Mouse (Mus musculus): ENCODE measurements around the gene Kctd17. TPM values are rescaled to one million over a fixed set of nuclear protein-coding genes. Genes with fewer than 3 reads are reported as not detected.

Kctd17 gene
- polyA plus RNA-seq, 1 experiment from 2014 or later, result 162 TPM

DNA sequence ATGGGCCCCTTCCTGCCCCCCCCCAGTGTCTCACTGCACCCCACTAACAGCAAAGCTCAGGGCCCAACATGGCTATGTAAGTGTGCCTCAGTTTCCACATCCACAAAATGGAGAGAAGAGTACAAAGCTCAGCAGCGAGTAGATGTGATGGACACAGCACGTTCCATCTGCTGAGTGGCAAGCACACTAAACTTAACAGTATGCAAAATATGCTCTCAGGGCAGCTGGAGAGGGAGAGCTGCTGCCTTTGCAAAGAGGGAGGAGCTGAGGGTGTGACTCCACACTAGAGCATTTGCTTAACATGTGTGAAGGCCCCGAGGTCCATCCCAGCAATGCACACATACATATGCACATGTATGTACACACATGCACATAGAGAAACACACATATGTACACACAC, 24.6 kb downstream of the Kctd17 start:
- H3K9me3 ChIP-seq, result no peaks in the 10 kb centered on the region
- H3K4me3 ChIP-seq, result no peak overlapping the region
- H3K27ac ChIP-seq, result no peak overlapping the region
- 89% methylated on average over 3 of the region's 3 CpGs for WGBS
- H3K4me2 ChIP-seq, result no peak overlapping the region
- peaks cover 4% of the 10 kb centered on the region for H3K4me1 ChIP-seq
- ATAC-seq (replicated peaks), result no peak
- H3K36me3 ChIP-seq (replicated peaks), result no peaks in the 10 kb centered on the region
- no peak overlapping the region for H3K9ac ChIP-seq
- H3K27me3 ChIP-seq (replicated peaks), result no peaks in the 10 kb centered on the region

- WGBS, result 66% methylated on average over 4 of the region's 4 CpGs
- Histone ChIP-seq H3K4me2 (no peak overlapping the region), H3K27ac (no peak overlapping the region)
Observed at GRCm38 (mm10) chr15:78455168-78455567, 26.8 kb downstream of the Kctd17 start.

GRCm38 (mm10) chr15:78456051-78456450, 27.7 kb downstream of the Kctd17 start:
- Histone ChIP-seq H3K27me3 (replicated peaks) (no peaks in the 10 kb centered on the region), H3K27ac (no peak overlapping the region), H3K4me2 (no peak overlapping the region), H3K4me3 (no peak overlapping the region), H3K9me3 (no peaks in the 10 kb centered on the region), H3K36me3 (replicated peaks) (no peaks in the 10 kb centered on the region), H3K9ac (no peak overlapping the region), H3K4me1 (no peaks in the 10 kb centered on the region)
- no peak for ATAC-seq (replicated peaks)
- 50% methylated on average over 7 of the region's 7 CpGs for WGBS

More at GRCm38 (mm10) chr15:78455168-78455567, 26.8 kb downstream of the Kctd17 start:
- no peaks in the 10 kb centered on the region for H3K36me3 ChIP-seq (replicated peaks)
- no peaks in the 10 kb centered on the region for H3K4me1 ChIP-seq
- no peaks in the 10 kb centered on the region for H3K27me3 ChIP-seq (replicated peaks)
- no peaks in the 10 kb centered on the region for H3K9me3 ChIP-seq
- no peak for ATAC-seq (replicated peaks)
- no peak overlapping the region for H3K9ac ChIP-seq
- no peak overlapping the region for H3K4me3 ChIP-seq

DNA sequence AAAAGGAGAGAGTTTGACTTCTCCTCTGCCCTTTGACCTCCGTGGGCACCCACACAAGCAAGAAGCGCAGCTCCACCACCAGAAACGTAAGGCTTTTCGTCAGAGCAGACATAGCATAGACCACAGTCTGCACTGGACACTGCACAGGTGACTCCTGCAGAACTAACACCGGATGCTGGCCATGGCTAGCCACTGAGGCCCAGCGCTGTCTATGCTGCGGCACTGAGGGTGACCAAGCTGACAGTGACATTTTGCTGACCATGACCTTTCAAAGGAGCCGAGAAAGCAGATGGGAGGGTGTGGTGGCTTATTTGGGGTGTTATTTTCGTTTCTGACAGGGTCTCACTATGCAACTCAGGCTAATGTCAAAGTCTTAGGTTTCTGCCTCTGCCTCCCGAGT, 28.8 kb downstream of the Kctd17 start:
- ATAC-seq (replicated peaks), result no peak
- 81% methylated on average over 10 of the region's 10 CpGs for WGBS
- Histone ChIP-seq H3K27me3 (replicated peaks) (0 out of 2 replicates have a peak, but pooled peaks cover 3% of the 10 kb centered on the region), H3K9ac (no peak overlapping the region), H3K4me2 (no peak overlapping the region), H3K27ac (no peak overlapping the region), H3K36me3 (replicated peaks) (no peaks in the 10 kb centered on the region), H3K4me3 (no peak overlapping the region), H3K9me3 (no peaks in the 10 kb centered on the region), H3K4me1 (no peaks in the 10 kb centered on the region)

DNA sequence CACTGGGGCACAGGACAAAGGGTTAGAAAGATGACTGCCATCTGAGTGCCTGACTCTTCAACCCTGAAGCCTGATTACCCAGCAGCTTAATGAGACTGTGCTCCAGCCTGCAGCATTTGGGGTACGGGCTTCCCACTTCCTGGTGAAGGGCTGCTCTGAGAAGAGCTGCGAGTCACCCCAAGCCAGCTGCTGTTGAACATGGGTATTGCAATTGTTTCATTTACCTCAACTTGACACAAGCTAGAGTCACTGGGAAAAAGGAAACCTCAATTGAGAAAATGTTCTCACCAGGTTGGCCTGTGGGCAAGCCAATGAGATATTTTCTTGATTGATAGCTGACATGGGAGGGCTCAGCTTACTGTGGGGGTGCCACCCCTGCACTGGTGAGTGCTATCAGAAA, 34.6 kb downstream of the Kctd17 start:
- H3K4me3 ChIP-seq, result no peak overlapping the region
- no peak for ATAC-seq (replicated peaks)
- H3K36me3 ChIP-seq (replicated peaks), result no peaks in the 10 kb centered on the region
- H3K4me1 ChIP-seq, result no peaks in the 10 kb centered on the region
- no peak overlapping the region for H3K9ac ChIP-seq
- H3K27ac ChIP-seq, result no peak overlapping the region
- H3K9me3 ChIP-seq, result no peaks in the 10 kb centered on the region
- H3K4me2 ChIP-seq, result no peak overlapping the region
- WGBS, result 90% methylated on average over 2 of the region's 2 CpGs
- 0 out of 2 replicates have a peak, but pooled peaks cover 6% of the 10 kb centered on the region for H3K27me3 ChIP-seq (replicated peaks)

DNA sequence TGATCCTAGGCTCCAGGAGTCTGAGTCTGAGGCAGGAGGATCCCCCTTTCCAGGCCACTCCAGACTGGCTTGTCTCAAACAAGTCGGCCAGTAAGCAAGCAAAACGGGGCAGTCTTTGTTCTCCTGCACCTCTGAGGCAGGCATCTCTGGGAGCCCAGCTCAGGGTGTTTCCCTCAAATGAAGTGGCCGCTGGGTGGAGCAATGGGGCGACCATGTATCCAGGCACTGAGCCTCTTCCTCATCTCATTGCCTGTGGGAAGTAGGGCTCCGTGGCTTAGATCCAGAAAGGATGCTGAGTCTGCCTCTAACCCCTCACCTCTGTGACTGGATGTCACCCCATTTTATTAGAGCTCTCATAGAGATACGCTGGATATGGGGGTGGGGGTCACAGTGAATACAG, 38.4 kb downstream of the Kctd17 start:
- Histone ChIP-seq H3K4me1 (no peaks in the 10 kb centered on the region), H3K27ac (no peak overlapping the region), H3K36me3 (replicated peaks) (no peaks in the 10 kb centered on the region), H3K4me2 (no peak overlapping the region), H3K9me3 (no peaks in the 10 kb centered on the region), H3K4me3 (no peak overlapping the region), H3K27me3 (replicated peaks) (0 out of 2 replicates have a peak, but pooled peaks cover 5% of the 10 kb centered on the region), H3K9ac (no peak overlapping the region)
- WGBS, result 34% methylated on average over 6 of the region's 6 CpGs
- no peak for ATAC-seq (replicated peaks)

DNA sequence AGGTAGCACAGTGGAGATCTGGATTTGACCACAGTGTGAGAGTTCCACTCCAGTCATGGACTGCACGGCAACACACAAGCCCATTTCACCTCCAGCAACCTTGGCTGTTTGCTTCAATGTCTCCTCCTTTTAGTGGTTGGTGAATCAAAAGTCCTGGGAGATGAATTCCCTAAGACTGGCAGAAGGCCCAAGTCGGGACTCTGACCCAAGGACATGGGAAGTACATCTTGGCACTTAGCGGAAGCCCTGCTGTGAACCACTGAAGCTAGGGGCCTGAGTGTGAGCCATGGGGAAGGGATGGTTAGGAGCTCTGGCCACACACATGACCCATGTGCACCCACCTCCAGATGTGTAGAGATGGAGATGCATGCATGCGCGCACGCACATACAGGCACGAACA, 39.2 kb downstream of the Kctd17 start:
- ATAC-seq (replicated peaks), result no peak
- Histone ChIP-seq H3K9ac (no peak overlapping the region), H3K36me3 (replicated peaks) (no peaks in the 10 kb centered on the region), H3K9me3 (no peaks in the 10 kb centered on the region), H3K27me3 (replicated peaks) (0 out of 2 replicates have a peak, but pooled peaks cover 3% of the 10 kb centered on the region), H3K4me2 (no peak overlapping the region), H3K4me1 (no peaks in the 10 kb centered on the region), H3K4me3 (no peak overlapping the region), H3K27ac (no peak overlapping the region)
- 91% methylated on average over 7 of the region's 7 CpGs for WGBS

DNA sequence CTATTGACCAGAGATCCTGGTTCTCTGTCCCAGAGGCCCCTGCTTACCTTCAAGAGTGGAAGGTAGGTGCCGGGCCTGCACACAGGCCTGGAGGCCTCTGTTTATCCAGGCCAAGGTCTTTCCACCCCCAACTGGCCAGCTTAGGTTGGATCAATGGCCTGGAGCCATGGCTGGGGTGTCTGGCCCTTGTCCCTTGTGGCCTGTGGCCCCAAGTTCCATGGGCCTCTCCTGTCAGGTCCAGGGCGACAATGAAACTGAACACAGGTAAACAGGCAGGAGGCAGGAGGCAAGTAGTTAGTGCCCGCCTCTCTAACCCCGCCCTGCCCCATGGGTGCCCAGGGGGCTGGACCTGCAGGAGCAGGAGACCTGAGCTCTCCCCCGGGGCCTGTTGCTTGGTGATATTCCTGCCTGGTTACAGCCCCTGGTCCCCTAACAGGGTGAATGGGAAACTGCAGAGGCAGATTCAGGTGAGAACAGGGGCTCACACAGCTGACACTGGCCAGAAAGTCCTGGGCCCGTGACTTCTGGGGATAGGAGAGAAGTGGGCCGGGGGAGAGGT, 40.1 kb downstream of the Kctd17 start, which contains the start of gene Tmprss6:
Gene Tmprss6, minus strand, starts transcription at position 256 of the 559 bp plus-strand sequence.
- Histone ChIP-seq H3K27ac (no peak within 1 kb of the TSS), H3K36me3 (replicated peaks) (no peaks in the 10 kb centered on the region), H3K27me3 (replicated peaks) (0 out of 2 replicates have a peak, but pooled peaks cover 3% of the 10 kb centered on the region), H3K9me3 (no peaks in the 10 kb centered on the region), H3K9ac (no peak within 1 kb of the TSS), H3K4me3 (no peak within 1 kb of the TSS), H3K4me2 (no peak within 1 kb of the TSS), H3K4me1 (no peaks in the 10 kb centered on the region)
- WGBS, result 81% methylated on average over 7 of the region's 7 CpGs
- no peak for ATAC-seq (replicated peaks)

DNA sequence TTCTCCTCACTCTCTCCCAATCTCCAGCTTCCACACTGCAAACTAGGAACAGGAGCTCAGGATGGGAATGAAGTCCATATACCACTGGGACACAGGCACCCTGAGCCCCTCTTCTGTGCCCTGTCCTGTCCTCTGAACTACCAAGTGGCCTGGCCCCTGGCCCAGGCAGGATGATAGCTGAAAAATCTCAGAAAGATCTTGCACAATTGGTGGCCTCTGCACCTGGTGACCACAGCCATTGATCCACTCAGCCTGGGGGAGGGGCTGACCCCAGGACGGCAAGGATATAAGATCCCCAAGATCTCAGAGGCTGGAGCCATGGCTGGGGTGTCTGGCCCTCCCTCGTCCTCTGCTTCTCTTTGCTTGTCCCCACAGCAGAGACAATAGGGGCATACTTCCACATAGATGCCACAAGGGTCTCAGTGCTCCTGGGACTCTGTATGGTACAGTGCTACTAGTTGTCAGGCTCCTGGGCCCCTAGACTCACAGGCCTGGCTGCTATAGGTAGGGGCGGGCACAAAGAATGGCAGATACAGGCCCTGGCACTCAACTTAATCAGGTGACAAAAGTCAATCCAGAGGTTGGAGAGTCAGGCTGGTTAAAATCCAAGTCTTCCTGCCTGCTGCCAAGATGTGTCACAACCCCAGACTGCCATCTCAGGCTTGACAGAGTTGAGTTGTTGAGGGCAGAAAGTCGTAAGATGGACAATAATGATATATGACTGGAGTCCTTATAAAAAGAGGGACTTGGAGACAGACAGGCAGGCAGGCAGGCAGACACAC, 42.3 kb downstream of the Kctd17 start:
- ATAC-seq (replicated peaks), result no peak
- WGBS, result 72% methylated on average over 4 of the region's 4 CpGs
- no peak overlapping the region for H3K4me2 ChIP-seq
- no peak overlapping the region for H3K4me3 ChIP-seq
- no peak overlapping the region for H3K9ac ChIP-seq
- no peak overlapping the region for H3K27ac ChIP-seq
- no peaks in the 10 kb centered on the region for H3K4me1 ChIP-seq
- no peaks in the 10 kb centered on the region for H3K9me3 ChIP-seq
- H3K27me3 ChIP-seq (replicated peaks), result no peaks in the 10 kb centered on the region
- H3K36me3 ChIP-seq (replicated peaks), result no peaks in the 10 kb centered on the region

DNA sequence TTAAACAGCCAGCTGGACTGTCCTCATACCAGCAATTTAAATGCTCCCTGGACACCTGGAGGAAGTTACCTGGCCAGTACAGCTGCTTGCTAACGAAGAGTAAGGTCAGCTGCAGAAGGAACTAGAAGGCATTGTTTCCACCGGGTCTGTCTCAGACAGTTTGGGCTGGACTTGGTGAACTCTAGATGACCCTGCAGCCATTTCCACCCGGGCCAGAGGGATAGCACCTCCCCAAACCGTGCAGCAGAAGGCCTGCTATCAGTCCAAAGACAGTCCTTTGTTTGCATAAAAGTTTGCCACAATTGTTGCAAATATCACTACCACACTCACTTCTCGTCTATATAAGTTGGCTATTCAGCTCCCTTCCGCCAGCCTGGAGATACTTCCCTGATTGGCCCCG, 43.5 kb downstream of the Kctd17 start:
- Histone ChIP-seq H3K27me3 (replicated peaks) (no peaks in the 10 kb centered on the region), H3K4me1 (no peaks in the 10 kb centered on the region), H3K4me3 (no peak overlapping the region), H3K9ac (no peak overlapping the region), H3K27ac (no peak overlapping the region), H3K4me2 (no peak overlapping the region), H3K9me3 (no peaks in the 10 kb centered on the region), H3K36me3 (replicated peaks) (no peaks in the 10 kb centered on the region)
- WGBS, result 68% methylated on average over 7 of the region's 7 CpGs
- no peak for ATAC-seq (replicated peaks)

GRCm38 (mm10) chr15:78473442-78473841, 45.1 kb downstream of the Kctd17 start:
- Histone ChIP-seq H3K4me2 (no peak overlapping the region), H3K9ac (no peak overlapping the region), H3K4me3 (no peak overlapping the region), H3K27me3 (replicated peaks) (no peaks in the 10 kb centered on the region), H3K4me1 (no peaks in the 10 kb centered on the region), H3K9me3 (no peaks in the 10 kb centered on the region), H3K27ac (no peak overlapping the region), H3K36me3 (replicated peaks) (no peaks in the 10 kb centered on the region)
- 78% methylated on average over 6 of the region's 6 CpGs for WGBS
- no peak for ATAC-seq (replicated peaks)

- H3K9me3 ChIP-seq, result no peaks in the 10 kb centered on the region
- H3K9ac ChIP-seq, result no peak overlapping the region
- H3K4me3 ChIP-seq, result no peak overlapping the region
- no peak overlapping the region for H3K4me2 ChIP-seq
- H3K27ac ChIP-seq, result no peak overlapping the region
- no peak for ATAC-seq (replicated peaks)
- H3K4me1 ChIP-seq, result no peaks in the 10 kb centered on the region
- no peaks in the 10 kb centered on the region for H3K27me3 ChIP-seq (replicated peaks)
- 64% methylated on average over 3 of the region's 3 CpGs for WGBS
- no peaks in the 10 kb centered on the region for H3K36me3 ChIP-seq (replicated peaks)
Observed at GRCm38 (mm10) chr15:78475604-78476031, 47.3 kb downstream of the Kctd17 start.

DNA sequence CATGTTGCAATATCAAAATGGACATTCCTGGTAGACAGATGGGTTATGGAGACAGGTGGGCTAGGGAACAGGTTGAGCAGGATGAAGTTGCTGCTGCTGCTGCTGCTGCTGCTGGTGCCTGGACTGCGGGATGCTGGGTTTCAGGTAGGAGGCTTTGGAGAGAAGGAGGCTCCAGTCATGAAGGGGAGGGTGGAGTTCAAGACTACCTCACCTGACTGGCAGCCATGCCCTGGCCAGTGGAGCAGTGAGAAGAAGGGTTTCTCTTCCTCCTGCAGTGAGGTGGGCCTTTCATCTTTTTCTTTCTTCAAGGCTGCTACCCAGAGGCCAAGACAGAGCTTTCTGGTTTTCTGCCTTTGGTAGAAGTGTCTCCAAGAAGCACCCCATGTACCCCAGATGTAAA, 48.5 kb downstream of the Kctd17 start:
- Histone ChIP-seq H3K4me3 (no peak overlapping the region), H3K27me3 (replicated peaks) (no peaks in the 10 kb centered on the region), H3K9ac (no peak overlapping the region), H3K9me3 (no peaks in the 10 kb centered on the region), H3K27ac (no peak overlapping the region), H3K4me1 (no peaks in the 10 kb centered on the region), H3K4me2 (no peak overlapping the region), H3K36me3 (replicated peaks) (no peaks in the 10 kb centered on the region)
- no peak for ATAC-seq (replicated peaks)
- 93% methylated on average over 1 of the region's 1 CpGs for WGBS

All from midbrain, embryonic 15.5 days (tissue).